8 mouse cellular contexts compared by ENCODE assay signal in genomic region chr12:105497894-105498293, GRCm38 (mm10). TPM values are rescaled to one million over a fixed set of nuclear protein-coding genes. Genes with fewer than 3 reads are reported as not detected.
DNase-seq lines count a peak whose midpoint lies in the region; ATAC-seq and TF ChIP-seq lines count a peak whose summit lies in the region.

No protein-coding gene starts in this region.

- no peak for ATAC-seq in activated CD4-positive, CD25-positive, alpha-beta regulatory T cell, adult 4 months

- H3K4me3 ChIP-seq in left cerebral cortex, adult 2 months: no peak overlapping the region

- H3K27ac ChIP-seq in left cerebral cortex, adult 2 months: no peak overlapping the region

- peak; percentile 72 for TF ChIP-seq CTCF in left cerebral cortex, adult 2 months (IDR thresholded peaks at IDR 0.05)

- DNase-seq in R1 (ENCODE audit: low read depth, low spot score): peak; percentile 70
- peak; percentile 93 to 95 for DNase-seq in cerebellum, postnatal 10 days
- peak; percentile 74 for DNase-seq in gastrocnemius, adult 18-20 months (ENCODE audit: low spot score)
- DNase-seq in induced T-regulatory cell, adult 2 months (ENCODE audit: low read depth): peak; percentile 54
- peak; percentile 80 to 84 for DNase-seq in left cerebral cortex, adult 2 months (ENCODE audit: extremely low spot score in 1 of 2, low spot score in 2 of 2)
- peak; percentile 74 for DNase-seq in mesoderm, embryonic 11.5 days (ENCODE audit: low read depth, low spot score)
- DNase-seq in right cerebral cortex, postnatal 36 days (ENCODE audit: low spot score in 2 of 2): peak; percentile 50 to 63

- intact Hi-C loops in left cerebral cortex, adult 2 months (cut with DNase I): loop anchor here (1.0 to 5.0 kb wide), 3 partner anchors 87 to 224 kb away; no protein-coding TSS in a partner anchor

RNA-seq across cellular contexts. Expression of gene D430019H16Rik, which starts 44.2 kb away (rescaled TPM):
- under 1 TPM; 0.09 to 0.11 TPM for total RNA-seq in gastrocnemius, adult 18-20 months (2021)
- 10 to 100 TPM; 81.5 to 88.0 TPM for total RNA-seq in left cerebral cortex, adult 2 months (2021)
- polyA plus RNA-seq in activated CD4-positive, CD25-positive, alpha-beta regulatory T cell, adult 4 months (2017; shearing (Covaris generic)): under 1 TPM; 0.26 to 0.51 TPM

Comparison
In these comparisons a context has a peak if more than half of its experiments do, and no peak if none do; other contexts are left out.
1. RNA of gene D430019H16Rik, which starts 44.2 kb away (total RNA-seq): 81.5 to 88.0 TPM in left cerebral cortex, adult 2 months; 0.09 to 0.11 TPM in gastrocnemius, adult 18-20 months; every median in the first group is over 10 times any median in the second.
2. Peak in every context shown above with its lines, with median percentiles within 50 percentile points of each other: DNase-seq.